Mouse (Mus musculus) spleen, adult 2 months (tissue): Measurements from ENCODE around the gene Cep83.

Experiments used
- CTCF ChIP-seq: fragments of 200-500 bp; IDR thresholded peaks from 2 replicates; pipeline ENCODE4 v1.5.1; 2011; ENCODE audit warnings: mild to moderate bottlenecking, inconsistent platforms; ENCODE audit not compliant: insufficient read depth, insufficient read length, insufficient replicate concordance; ENCODE audit errors: extremely low read depth
- POLR2A ChIP-seq: fragments of 200-500 bp; IDR thresholded peaks from 2 replicates; pipeline ENCODE4 v1.6.1; 2011; ENCODE audit warnings: low read depth, low read length, inconsistent platforms

GRCm38 (mm10) chr10:94777576-94777975 lies 89.1 kb downstream of the Cep83 start:
- TF ChIP-seq CTCF, result no peak
- no peak for TF ChIP-seq POLR2A
